Comparison of ENCODE assay signal across 12 mouse cellular contexts in genomic region chr2:127377942-127378610, GRCm38 (mm10). TPM values are rescaled to one million over a fixed set of nuclear protein-coding genes. Genes with fewer than 3 reads are reported as not detected.
DNase-seq lines count a peak whose midpoint lies in the region; ATAC-seq and TF ChIP-seq lines count a peak whose summit lies in the region.
"Had no signal": no experiment of that assay in that cellular context is flagged by ENCODE, and none has a peak within 500 bp of the region (broad histone marks: within the 10 kb centered on the region; RNA-seq: fewer than 3 reads in every experiment).

No protein-coding gene starts in this region.

- 53% methylated on average over 7 of the region's 7 CpGs for WGBS in midbrain, embryonic 14.5 days

- peak; percentile 36; the same call in 1 of the 2 replicates for ATAC-seq in granulocyte monocyte progenitor cell, adult 5-6 weeks (replicated peaks; ENCODE audit: poor library complexity, severe bottlenecking)
- no peak for ATAC-seq in midbrain, embryonic 14.5 days (ENCODE audit: low FRiP score, low TSS enrichment)
- ATAC-seq in inflammation-experienced regulatory T-cells, adult 6 months: no peak
- ATAC-seq in activated CD4-positive, CD25-positive, alpha-beta regulatory T cell, adult 4 months: no peak

- no peak overlapping the region for H3K4me2 ChIP-seq in midbrain, embryonic 14.5 days (ENCODE audit: low read length)
- H3K4me2 ChIP-seq: lung, embryonic 14.5 days; stomach, embryonic 15.5 days had no signal

- H3K36me3 ChIP-seq in midbrain, embryonic 14.5 days (ENCODE audit: control insufficient read depth, insufficient read depth, low read length): no peaks in the 10 kb centered on the region
- H3K36me3 ChIP-seq: stomach, embryonic 15.5 days had no signal

- H3K4me1 ChIP-seq in midbrain, embryonic 14.5 days (ENCODE audit: control insufficient read depth, insufficient read depth, low read length): no peaks in the 10 kb centered on the region

- no peaks in the 10 kb centered on the region for H3K9me3 ChIP-seq in midbrain, embryonic 14.5 days (ENCODE audit: control insufficient read depth, low read length)
- H3K9me3 ChIP-seq: stomach, embryonic 15.5 days had no signal

- H3K4me3 ChIP-seq in gastrocnemius, adult 2 months: no peak overlapping the region
- H3K4me3 ChIP-seq in midbrain, embryonic 14.5 days (replicated peaks; ENCODE audit: low read depth, low read length): no peak overlapping the region
- H3K4me3 ChIP-seq: stomach, embryonic 15.5 days had no signal

- H3K27ac ChIP-seq in gastrocnemius, adult 2 months: peak overlapping the region; percentile 65
- no peak overlapping the region for H3K27ac ChIP-seq in midbrain, embryonic 14.5 days (replicated peaks; ENCODE audit: low read depth, low read length)
- H3K27ac ChIP-seq: stomach, embryonic 15.5 days had no signal

- TF ChIP-seq CTCF in gastrocnemius, adult 2 months (IDR thresholded peaks at IDR 0.05): no peak

- H3K9ac ChIP-seq in midbrain, embryonic 14.5 days (replicated peaks; ENCODE audit: low read length): no peak overlapping the region
- H3K9ac ChIP-seq: lung, embryonic 14.5 days; stomach, embryonic 15.5 days had no signal

- intact Hi-C loops in gastrocnemius, adult 2 months (cut with DNase I): no loop called here

- DNase-seq in gastrocnemius, adult 2 months: no peak
- no peak for DNase-seq in gastrocnemius, adult 8-10 months (ENCODE audit: low spot score in 2 of 2)
- peak; percentile 19 for DNase-seq in MEL-GATA-1-ER (ENCODE audit: extremely low read depth, low read depth)
- peak; percentile 37 for DNase-seq in midbrain, embryonic 14.5 days
- no peak for DNase-seq in adrenal gland, postnatal 14 days

- no peaks in the 10 kb centered on the region for H3K27me3 ChIP-seq in midbrain, embryonic 14.5 days (ENCODE audit: control insufficient read depth, insufficient read depth, low read length)
- H3K27me3 ChIP-seq: stomach, embryonic 15.5 days had no signal

RNA-seq across cellular contexts. Expression of gene Adra2b, which starts 15.1 kb away (rescaled TPM):
- under 1 TPM; 0.39 to 0.69 TPM for total RNA-seq in gastrocnemius, adult 2 months (2021)
- under 1 TPM; 0.41 to 0.83 (median 0.50) TPM for total RNA-seq in gastrocnemius, adult 8-10 months (2022)
- total RNA-seq in granulocyte monocyte progenitor cell, adult 5-6 weeks (2014; fragmentation: Nextera tagmentation): not detected in 2 replicates
- total RNA-seq in granulocyte monocyte progenitor cell, adult 5-6 weeks (2017): not detected in 2 replicates
- polyA plus RNA-seq in midbrain, embryonic 14.5 days (2014; fragmentation: Nextera tagmentation; extraction: Ambion mirVana): 0.08 TPM in 1 of 2 replicates, not detected in the other
- under 1 TPM in 1 of 3 experiments, not detected in 2; 0.13 TPM for polyA plus RNA-seq in inflammation-experienced regulatory T-cells, adult 6 months (2017; shearing (Covaris generic))
- total RNA-seq in adrenal gland, postnatal 14 days (2021): 2.6 TPM in 2 replicates
- polyA plus RNA-seq in activated CD4-positive, CD25-positive, alpha-beta regulatory T cell, adult 4 months (2017; shearing (Covaris generic)): not detected
- polyA plus RNA-seq: lung, embryonic 14.5 days had no signal

RNA-seq across cellular contexts. Expression of gene Astl, which starts 39.6 kb away (rescaled TPM):
- total RNA-seq in gastrocnemius, adult 2 months (2021): under 1 TPM in 1 of 2 experiments, not detected in 1; 0.25 TPM
- not detected for total RNA-seq in gastrocnemius, adult 8-10 months (2022)
- total RNA-seq in granulocyte monocyte progenitor cell, adult 5-6 weeks (2014; fragmentation: Nextera tagmentation): 0.60 TPM in 1 of 2 replicates, not detected in the other
- 0.04 and 0.21 TPM in 2 replicates for total RNA-seq in granulocyte monocyte progenitor cell, adult 5-6 weeks (2017)
- not detected in 2 replicates for polyA plus RNA-seq in midbrain, embryonic 14.5 days (2014; fragmentation: Nextera tagmentation; extraction: Ambion mirVana)
- polyA plus RNA-seq in inflammation-experienced regulatory T-cells, adult 6 months (2017; shearing (Covaris generic)): under 1 TPM in 2 of 3 experiments, not detected in 1; 0.21 to 0.35 TPM
- total RNA-seq in adrenal gland, postnatal 14 days (2021): not detected in 2 replicates
- under 1 TPM; 0.28 to 0.37 TPM for polyA plus RNA-seq in activated CD4-positive, CD25-positive, alpha-beta regulatory T cell, adult 4 months (2017; shearing (Covaris generic))
- total RNA-seq: heart, adult 8-10 months; left cerebral cortex, adult 8-10 months had no signal
- polyA plus RNA-seq: lung, embryonic 14.5 days; stomach, embryonic 15.5 days had no signal

RNA-seq across cellular contexts. Expression of gene Dusp2, which starts 42.1 kb away (rescaled TPM):
- 1 to 10 TPM in 1 of 2 experiments, under 1 TPM in 1; 0.59 to 1.2 TPM for total RNA-seq in gastrocnemius, adult 2 months (2021)
- total RNA-seq in gastrocnemius, adult 8-10 months (2022): 1 to 10 TPM in 3 of 4 experiments, under 1 TPM in 1; 0.44 to 1.4 (median 1.1) TPM
- 22.3 and 33.3 TPM in 2 replicates for total RNA-seq in granulocyte monocyte progenitor cell, adult 5-6 weeks (2014; fragmentation: Nextera tagmentation)
- total RNA-seq in granulocyte monocyte progenitor cell, adult 5-6 weeks (2017): 50.4 and 51.2 TPM in 2 replicates
- polyA plus RNA-seq in midbrain, embryonic 14.5 days (2014; fragmentation: Nextera tagmentation; extraction: Ambion mirVana): 10.1 and 12.7 TPM in 2 replicates
- 10 to 100 TPM; 26.0 to 29.5 (median 27.9) TPM for polyA plus RNA-seq in inflammation-experienced regulatory T-cells, adult 6 months (2017; shearing (Covaris generic))
- total RNA-seq in adrenal gland, postnatal 14 days (2021): 1.9 and 9.9 TPM in 2 replicates
- polyA plus RNA-seq in activated CD4-positive, CD25-positive, alpha-beta regulatory T cell, adult 4 months (2017; shearing (Covaris generic)): 10 to 100 TPM; 18.6 to 38.6 TPM

RNA-seq across cellular contexts. Expression of gene Gpat2, which starts 46.9 kb away (rescaled TPM):
- not detected for total RNA-seq in gastrocnemius, adult 2 months (2021)
- total RNA-seq in gastrocnemius, adult 8-10 months (2022): not detected
- not detected in 2 replicates for total RNA-seq in granulocyte monocyte progenitor cell, adult 5-6 weeks (2014; fragmentation: Nextera tagmentation)
- not detected in 2 replicates for total RNA-seq in granulocyte monocyte progenitor cell, adult 5-6 weeks (2017)
- polyA plus RNA-seq in midbrain, embryonic 14.5 days (2014; fragmentation: Nextera tagmentation; extraction: Ambion mirVana): 0.08 TPM in 2 replicates
- under 1 TPM in 2 of 3 experiments, not detected in 1; 0.14 to 0.34 TPM for polyA plus RNA-seq in inflammation-experienced regulatory T-cells, adult 6 months (2017; shearing (Covaris generic))
- total RNA-seq in adrenal gland, postnatal 14 days (2021): 0.37 and 0.38 TPM in 2 replicates
- polyA plus RNA-seq in activated CD4-positive, CD25-positive, alpha-beta regulatory T cell, adult 4 months (2017; shearing (Covaris generic)): under 1 TPM in 1 of 2 experiments, not detected in 1; 0.33 TPM
- total RNA-seq: heart, adult 8-10 months had no signal

Comparison
In these comparisons a context has a peak if more than half of its experiments do, and no peak if none do; other contexts are left out.
1. DNase-seq: peak in MEL-GATA-1-ER (single experiment) and midbrain, embryonic 14.5 days (single experiment); none in gastrocnemius, adult 2 months (single experiment), gastrocnemius, adult 8-10 months (0 of 2) and adrenal gland, postnatal 14 days (single experiment).